Mouse (Mus musculus) gastrocnemius, postnatal 14 days (tissue): ENCODE data around the gene Krt12. TPM values are rescaled to one million over a fixed set of nuclear protein-coding genes. Genes with fewer than 3 reads are reported as not detected.

Experiments used
- DNase-seq: peaks from one replicate; pipeline ENCODE4 v3.0.0; 2021; ENCODE audit warnings: mixed read lengths
- intact Hi-C: fragments of 180-260 bp; cut with DNase I; formaldehyde crosslinking; loops from one replicate; pipeline ENCODE4 v1.15.1; 2025; ENCODE audit warnings: low total_unique reads
- long read RNA-seq, 2 experiments: library from polyadenylated mRNA; stranded (forward); transcript quantifications; one replicate each; pipeline ENCODE4 v2.0.0; 2021
- total RNA-seq, 2 experiments: library from RNA; stranded (reverse); gene quantifications; 2 replicates each; pipeline ENCODE4 v1.2.3; 2021

Krt12 gene
- not detected for total RNA-seq
- long read RNA-seq, experiment 1, result 0 reads
- long read RNA-seq, experiment 2, result 0 reads

- intact Hi-C loops, result no loop called here
- DNase-seq, result no peak
These were observed at the start of gene Krt12 for GRCm38 (mm10) chr11:99422159-99422558. Gene Krt12, minus strand, starts transcription at chr11:99422259.

DNA sequence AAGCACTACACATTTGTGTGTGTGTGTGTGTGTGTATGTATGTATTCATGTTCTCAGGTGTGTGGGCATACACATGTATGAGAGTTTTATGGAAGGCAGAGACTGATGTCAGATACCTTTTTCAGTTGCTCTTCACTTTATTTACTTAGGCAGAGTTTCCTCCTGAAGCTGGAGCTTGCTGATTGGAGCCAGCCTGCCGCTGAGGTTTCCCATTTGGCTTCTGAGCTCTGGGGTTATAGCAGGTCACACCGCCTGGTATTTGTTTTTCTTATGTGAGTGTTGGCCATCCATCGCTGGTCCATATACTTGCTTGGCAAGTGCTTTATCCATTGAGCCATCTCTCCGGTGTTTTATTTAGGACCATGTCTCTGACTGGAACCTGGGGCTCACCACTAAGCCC, 47.2 kb upstream of the Krt12 start:
- intact Hi-C loops, result loop anchor here (10.0 kb wide), 2 partner anchors 536 to 826 kb away; no protein-coding TSS in a partner anchor
- no peak for DNase-seq

- DNase-seq, result no peak
- intact Hi-C loops, result loop anchor here (10.0 kb wide), 2 partner anchors 536 to 826 kb away; no protein-coding TSS in a partner anchor
These were observed 46.5 kb upstream of the Krt12 start for GRCm38 (mm10) chr11:99468566-99468965.

DNA sequence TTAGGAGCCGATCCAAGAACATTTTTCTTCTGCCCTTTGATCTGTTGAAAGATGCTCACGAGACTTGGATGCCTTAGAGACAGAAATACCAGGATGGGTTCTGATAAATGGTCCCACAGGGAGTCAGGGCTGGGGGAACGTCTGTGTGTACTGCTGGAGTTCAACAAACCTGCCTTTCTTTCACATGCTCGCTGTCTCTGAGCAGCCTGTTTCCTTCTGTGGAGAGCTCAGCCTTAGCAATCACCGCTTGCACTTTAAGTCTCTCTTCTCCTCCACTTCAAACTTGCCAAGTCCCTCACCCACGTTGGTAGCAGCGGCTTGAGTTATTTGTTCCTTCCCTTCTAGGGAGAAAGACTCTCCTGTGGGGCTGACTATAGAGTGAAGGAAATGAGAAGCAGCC, 44.3 kb upstream of the Krt12 start:
- intact Hi-C loops, result loop anchor here (10.0 kb wide), 2 partner anchors 538 to 828 kb away; no protein-coding TSS in a partner anchor
- no peak for DNase-seq

DNA sequence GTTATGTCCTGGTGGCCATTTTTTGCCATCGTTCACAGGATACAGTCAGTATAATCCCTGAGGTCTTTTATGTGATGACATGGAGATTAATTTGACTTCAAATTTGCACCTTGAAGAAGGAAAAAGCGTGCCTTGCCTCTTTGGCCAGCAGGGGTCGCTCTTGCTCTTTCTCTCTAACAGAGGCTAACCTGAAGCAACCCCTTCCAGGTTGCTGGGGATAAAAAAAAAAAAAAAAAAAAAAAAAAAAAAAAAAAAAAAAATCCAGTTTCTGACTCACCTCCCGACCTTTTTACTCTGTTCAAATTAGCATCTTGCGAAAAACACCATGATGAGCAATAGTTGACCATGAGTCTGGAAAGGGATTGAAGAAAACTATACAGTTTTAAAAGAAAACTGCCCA, 42.8 kb upstream of the Krt12 start:
- intact Hi-C loops, result loop anchor here (10.0 kb wide), 2 partner anchors 540 to 830 kb away; no protein-coding TSS in a partner anchor
- peak; percentile 73 for DNase-seq

- DNase-seq, result peak; percentile 51
- intact Hi-C loops, result loop anchor here (2.0 to 10.0 kb wide), 3 partner anchors 84 to 832 kb away; no protein-coding TSS in a partner anchor
These were observed 41.1 kb upstream of the Krt12 start for GRCm38 (mm10) chr11:99463155-99463554.

DNA sequence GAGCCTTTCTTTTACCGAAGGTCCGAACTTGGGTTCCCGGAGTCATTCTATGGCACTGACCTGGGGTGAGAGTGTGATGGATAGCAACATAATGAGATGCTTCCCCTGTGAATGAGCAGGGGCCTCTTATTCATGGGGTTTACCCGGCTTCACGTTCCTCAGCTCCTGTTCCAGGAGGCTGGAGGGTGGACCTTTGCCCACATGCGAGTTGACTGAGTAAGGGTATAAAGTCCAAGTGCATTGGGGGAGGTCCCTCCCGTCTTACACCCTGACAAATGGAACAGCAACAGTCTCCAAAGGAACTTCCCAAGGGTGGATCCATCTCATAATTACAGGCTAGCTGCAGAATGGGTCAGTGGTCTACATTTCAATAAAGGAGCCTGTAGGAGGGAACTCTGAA, 39.7 kb upstream of the Krt12 start:
- intact Hi-C loops, result loop anchor here (2.0 to 10.0 kb wide), 3 partner anchors 83 to 833 kb away; no protein-coding TSS in a partner anchor
- no peak for DNase-seq

- no peak for DNase-seq
- intact Hi-C loops, result no loop called here
These were observed 36.8 kb upstream of the Krt12 start for GRCm38 (mm10) chr11:99458887-99459286.

DNA sequence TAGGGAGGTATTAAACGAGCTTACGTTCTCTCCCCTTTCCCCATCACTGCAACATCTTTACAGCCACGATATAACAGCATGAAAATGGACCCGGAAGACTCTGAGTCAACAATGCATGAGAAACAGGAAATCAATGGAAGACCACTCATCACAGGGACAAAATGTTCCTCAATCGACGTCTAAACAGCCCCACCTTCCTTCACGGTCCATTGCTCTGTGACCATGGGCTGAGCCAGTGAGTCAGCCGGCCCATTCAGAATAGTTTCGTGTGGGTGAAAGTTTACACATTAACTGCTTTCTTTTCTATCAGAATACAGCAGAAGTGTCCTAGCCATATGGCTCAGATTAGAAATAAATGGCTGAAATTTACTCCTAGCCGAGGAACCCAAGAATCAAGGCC, 32.7 kb upstream of the Krt12 start:
- DNase-seq, result no peak
- intact Hi-C loops, result no loop called here

DNA sequence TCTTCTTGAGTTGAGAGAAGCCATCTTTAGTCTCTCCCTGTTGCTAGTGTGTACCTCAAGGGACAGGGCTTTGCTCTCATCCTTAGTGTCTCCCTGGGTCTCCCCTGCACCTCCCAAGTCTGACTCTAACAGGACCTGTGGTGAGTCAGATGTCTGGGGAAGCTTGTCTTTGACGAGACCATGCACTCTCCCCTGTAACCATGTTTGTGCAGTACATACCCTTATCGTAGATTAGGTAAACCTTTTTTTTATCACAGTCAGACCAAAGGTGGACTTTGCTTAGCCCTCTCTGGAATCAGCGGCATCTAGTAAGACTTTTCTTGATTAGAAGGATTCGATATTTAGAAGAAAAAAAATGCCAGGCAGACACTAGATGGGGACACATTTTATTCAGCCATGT, 32.0 kb upstream of the Krt12 start:
- intact Hi-C loops, result no loop called here

GRCm38 (mm10) chr11:99448769-99449168, 26.7 kb upstream of the Krt12 start:
- intact Hi-C loops, result no loop called here
- DNase-seq, result no peak

More for the DNA sequence above, 32.0 kb upstream of the Krt12 start:
- no peak for DNase-seq

DNA sequence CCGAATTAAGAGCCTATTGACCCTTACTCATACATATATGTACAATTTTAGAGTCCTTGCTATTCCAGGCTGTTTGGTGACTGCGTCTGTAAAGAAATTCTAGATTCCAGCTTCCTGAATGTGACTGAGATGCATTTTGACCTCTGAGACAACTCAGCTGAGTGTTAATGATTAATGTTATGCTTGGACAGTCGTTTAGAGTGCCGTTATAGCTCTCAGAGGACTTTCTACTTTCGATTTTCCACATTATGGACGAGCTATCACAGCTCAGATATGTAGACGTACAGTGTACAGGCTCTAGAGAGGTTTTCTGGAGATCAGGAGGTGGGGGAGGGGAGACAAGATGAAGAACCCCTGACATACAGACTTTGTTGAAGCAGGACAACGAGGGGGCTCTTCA, 19.2 kb upstream of the Krt12 start:
- DNase-seq, result no peak
- intact Hi-C loops, result no loop called here

DNA sequence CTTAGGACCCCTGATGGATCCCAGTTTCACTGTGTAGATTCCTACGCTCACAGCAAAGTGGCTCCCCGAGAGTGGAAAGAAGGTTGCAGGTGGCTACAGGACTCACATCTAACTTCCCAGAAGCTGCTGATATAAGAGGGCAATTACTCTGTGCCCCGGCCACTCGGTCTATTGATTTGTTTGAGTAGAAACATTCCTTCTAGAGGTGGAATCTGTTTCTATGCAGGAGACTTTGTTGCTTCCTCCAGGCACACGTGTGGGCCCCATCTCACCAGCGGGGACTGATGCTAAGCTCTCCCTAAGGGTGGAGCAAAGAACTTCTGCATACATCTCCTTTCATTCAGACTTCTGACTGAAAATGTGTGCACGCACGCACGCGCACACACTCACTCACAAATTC, 17.4 kb upstream of the Krt12 start:
- no peak for DNase-seq
- intact Hi-C loops, result no loop called here

- DNase-seq, result no peak
- intact Hi-C loops, result no loop called here
These were observed 15.9 kb upstream of the Krt12 start, which contains the start of gene Krt20 for GRCm38 (mm10) chr11:99437972-99438371. Gene Krt20, minus strand, starts transcription at chr11:99438150.

DNA sequence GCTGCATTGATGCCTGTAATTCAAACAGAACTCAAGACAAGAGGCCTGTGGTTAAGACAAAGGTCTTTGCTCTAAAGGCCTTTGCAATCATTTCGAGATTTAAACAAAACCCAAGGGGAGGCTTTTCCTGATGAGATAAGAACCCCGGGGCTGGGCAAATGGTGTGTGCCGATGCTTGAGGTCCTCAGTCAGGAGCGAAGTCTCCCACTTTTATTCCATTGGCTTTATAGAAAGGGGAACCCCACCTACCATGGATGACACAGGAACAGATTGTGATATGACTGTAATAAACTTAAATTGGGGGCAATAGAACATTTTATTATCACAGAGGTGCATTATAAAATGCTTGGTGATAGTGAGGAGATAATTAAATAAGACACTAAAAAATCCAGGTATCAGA, 14.6 kb upstream of the Krt12 start:
- intact Hi-C loops, result no loop called here
- DNase-seq, result no peak

DNA sequence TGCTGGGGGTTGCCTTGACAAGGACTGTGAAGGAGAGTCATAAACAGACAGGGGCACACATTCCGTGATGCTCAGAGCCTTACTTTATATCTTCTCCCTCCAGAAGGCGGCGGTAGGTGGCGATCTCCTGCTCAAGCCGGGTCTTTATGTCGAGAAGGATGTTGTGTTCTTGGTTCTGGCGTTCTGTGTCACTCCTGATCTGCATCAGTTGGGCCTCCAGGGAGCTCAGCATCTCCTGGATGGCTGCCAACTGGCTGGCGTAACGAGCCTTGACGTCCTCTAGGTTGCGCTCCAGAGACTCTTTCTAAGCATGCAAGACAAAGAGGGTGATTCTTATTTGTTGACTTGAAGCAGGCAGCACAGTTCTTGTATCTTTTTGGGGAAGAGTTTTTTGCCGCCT, 8.6 kb upstream of the Krt12 start:
- no peak for DNase-seq
- intact Hi-C loops, result no loop called here

- intact Hi-C loops, result no loop called here
- DNase-seq, result no peak
These were observed 1.5 kb downstream of the Krt12 start for GRCm38 (mm10) chr11:99420586-99420985.

DNA sequence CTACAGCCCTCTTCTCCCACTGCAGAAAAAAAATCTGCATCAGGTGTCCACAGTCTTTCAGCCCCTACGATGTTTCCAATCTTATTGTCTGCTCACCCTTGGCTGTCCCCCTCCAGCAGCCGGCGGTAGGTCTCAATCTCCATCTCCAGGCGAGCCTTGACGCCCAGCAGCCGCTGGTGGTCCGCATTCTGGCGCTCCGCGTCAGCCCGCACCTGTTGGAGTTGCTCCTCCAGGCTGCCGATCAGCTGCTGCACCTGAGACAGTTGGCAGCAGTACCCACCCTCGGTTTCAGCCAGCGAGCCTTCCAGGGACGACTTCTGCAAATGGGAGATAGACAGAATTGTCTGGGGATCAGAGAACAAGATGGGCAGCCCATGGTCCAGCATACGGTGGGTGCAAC, 4.2 kb downstream of the Krt12 start:
- no peak for DNase-seq
- intact Hi-C loops, result no loop called here

DNA sequence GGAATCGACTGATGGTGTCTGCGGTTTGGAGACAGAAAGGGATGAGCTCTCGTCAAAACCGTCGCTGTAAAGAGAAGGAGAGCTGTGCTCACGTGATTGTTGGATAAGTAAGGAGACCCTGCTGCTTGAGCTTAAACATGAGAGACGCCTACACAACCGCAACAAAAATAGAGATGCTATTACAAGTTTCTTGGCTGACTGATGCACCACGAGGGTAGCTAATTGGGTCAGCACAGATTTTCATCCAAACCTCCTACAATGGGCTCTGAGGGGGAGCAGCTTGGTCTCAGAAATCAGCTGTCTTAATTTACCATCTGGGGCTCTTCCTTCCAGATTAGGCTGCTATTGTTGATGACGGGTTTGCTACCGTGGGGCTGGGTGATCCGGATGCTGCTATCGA, 5.2 kb downstream of the Krt12 start:
- intact Hi-C loops, result no loop called here
- DNase-seq, result no peak

DNA sequence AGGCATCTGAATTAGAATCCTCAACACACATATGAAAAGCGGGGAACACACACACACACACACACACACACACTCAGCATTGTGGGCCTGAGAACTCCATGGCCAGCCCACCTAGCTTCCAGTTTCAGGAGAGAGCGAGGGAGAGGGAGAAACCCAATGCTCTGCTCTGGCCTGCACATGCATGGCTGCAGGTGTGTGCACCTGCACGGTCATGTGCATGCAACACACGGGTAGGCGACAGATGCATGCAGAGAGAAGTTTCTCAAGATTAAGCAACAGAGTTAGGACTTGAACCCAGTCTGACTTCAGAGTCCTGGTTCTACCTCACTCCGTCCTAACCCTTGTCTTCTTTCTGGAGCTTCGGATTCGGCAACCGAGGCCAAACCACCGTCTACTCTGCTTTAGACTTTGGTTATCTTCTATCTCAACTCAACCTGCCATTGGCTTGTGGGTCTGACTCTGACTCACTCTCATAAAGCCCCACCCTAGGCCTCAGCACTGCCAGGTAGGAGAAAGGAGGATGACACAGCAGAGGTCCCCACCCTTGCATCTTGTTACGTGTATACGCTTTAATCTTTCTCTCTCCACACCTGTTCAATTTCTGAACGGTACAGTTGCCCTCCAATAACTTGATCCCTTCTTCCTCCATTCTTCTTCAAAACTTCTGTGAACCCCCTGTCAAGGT, 7.5 kb downstream of the Krt12 start:
- DNase-seq, result no peak
- intact Hi-C loops, result no loop called here

- peak; percentile 28 for DNase-seq
- intact Hi-C loops, result no loop called here
These were observed 8.8 kb downstream of the Krt12 start for GRCm38 (mm10) chr11:99413247-99413646.
